Mouse (Mus musculus) heart, embryonic 16.5 days (tissue): ENCODE results near the gene Npl. TPM values are rescaled to one million over a fixed set of nuclear protein-coding genes. Genes with fewer than 3 reads are reported as not detected.

Experiments used
- polyA plus RNA-seq: library from polyadenylated mRNA; unstranded; fragments of >200 nt; fragmentation: Nextera tagmentation; extraction: Ambion mirVana; gene quantifications from 2 replicates; pipeline ENCODE4 v1.2.1, GENCODE M21; 2015

The Npl gene
- polyA plus RNA-seq, 1 experiment from 2014 or later: 6.8 TPM

Other genes with a start within 250 kb of the Npl start
- 73.8 and 85.3 TPM in 2 replicates for gene Lamc1, start 217.3 kb downstream of the Npl start, polyA plus RNA-seq
- 0.11 and 0.26 TPM in 2 replicates for gene Shcbp1l, start 124.9 kb downstream of the Npl start, polyA plus RNA-seq
- gene Dhx9, start 62.4 kb downstream of the Npl start, polyA plus RNA-seq: 16.0 and 17.6 TPM in 2 replicates
- gene Rgs8, start 103.0 kb upstream of the Npl start, polyA plus RNA-seq: 0.21 and 0.32 TPM in 2 replicates
- gene Rgs16, start 190.3 kb upstream of the Npl start, polyA plus RNA-seq: 6.4 and 6.6 TPM in 2 replicates
- gene Rnasel, start 199.4 kb upstream of the Npl start, polyA plus RNA-seq: 22.1 and 28.2 TPM in 2 replicates